Mouse (Mus musculus): Measurements from ENCODE around the gene Hrh3. TPM values are rescaled to one million over a fixed set of nuclear protein-coding genes. Genes with fewer than 3 reads are reported as not detected.
A peak's percentile ranks its signal among the peaks of the same experiment; 100 is the strongest.

The Hrh3 gene
- polyA plus RNA-seq, 1 experiment = 5.1 TPM

GRCm38 (mm10) chr2:180117485-180118194 is 13.4 kb upstream of the Hrh3 start:
- TF ChIP-seq POLR2A (IDR thresholded peaks at IDR 0.05; ENCODE audit: control insufficient read depth, low read depth, low read length) (peak; percentile 63; the same call in 1 of the 2 replicates), CTCF (IDR thresholded peaks at IDR 0.05; ENCODE audit: control insufficient read depth, insufficient read depth, insufficient replicate concordance, low read depth, low read length) (no peak)
- H3K4me1 ChIP-seq (ENCODE audit: control insufficient read depth, insufficient read depth, low read length) = peaks cover 17% of the 10 kb centered on the region
- H3K27me3 ChIP-seq (ENCODE audit: control insufficient read depth, insufficient read depth, low read length) = no peaks in the 10 kb centered on the region
- H3K36me3 ChIP-seq (ENCODE audit: control insufficient read depth, insufficient read depth, low read length) = no peaks in the 10 kb centered on the region
- H3K4me3 ChIP-seq (ENCODE audit: control insufficient read depth, low read depth, low read length) = peak overlapping the region; percentile 89
- no peak overlapping the region for H3K27ac ChIP-seq (ENCODE audit: control insufficient read depth, insufficient read depth, low read depth, low read length)

GRCm38 (mm10) chr2:180116741-180117484 is 12.6 kb upstream of the Hrh3 start:
- Histone ChIP-seq H3K36me3 (ENCODE audit: control insufficient read depth, insufficient read depth, low read length) (no peaks in the 10 kb centered on the region), H3K4me1 (ENCODE audit: control insufficient read depth, insufficient read depth, low read length) (peaks cover 17% of the 10 kb centered on the region), H3K27ac (ENCODE audit: control insufficient read depth, insufficient read depth, low read depth, low read length) (no peak overlapping the region), H3K4me3 (ENCODE audit: control insufficient read depth, low read depth, low read length) (peak overlapping the region; percentile 89), H3K27me3 (ENCODE audit: control insufficient read depth, insufficient read depth, low read length) (no peaks in the 10 kb centered on the region)
- TF ChIP-seq POLR2A (IDR thresholded peaks at IDR 0.05; ENCODE audit: control insufficient read depth, low read depth, low read length) (no peak), CTCF (IDR thresholded peaks at IDR 0.05; ENCODE audit: control insufficient read depth, insufficient read depth, insufficient replicate concordance, low read depth, low read length) (no peak)

GRCm38 (mm10) chr2:180116081-180116493 is 11.8 kb upstream of the Hrh3 start:
- H3K4me1 ChIP-seq (ENCODE audit: control insufficient read depth, insufficient read depth, low read length) = peaks cover 17% of the 10 kb centered on the region
- no peak overlapping the region for H3K4me3 ChIP-seq (ENCODE audit: control insufficient read depth, low read depth, low read length)
- H3K27me3 ChIP-seq (ENCODE audit: control insufficient read depth, insufficient read depth, low read length) = no peaks in the 10 kb centered on the region
- TF ChIP-seq CTCF (IDR thresholded peaks at IDR 0.05; ENCODE audit: control insufficient read depth, insufficient read depth, insufficient replicate concordance, low read depth, low read length) (no peak), POLR2A (IDR thresholded peaks at IDR 0.05; ENCODE audit: control insufficient read depth, low read depth, low read length) (no peak)
- no peak overlapping the region for H3K27ac ChIP-seq (ENCODE audit: control insufficient read depth, insufficient read depth, low read depth, low read length)
- no peaks in the 10 kb centered on the region for H3K36me3 ChIP-seq (ENCODE audit: control insufficient read depth, insufficient read depth, low read length)

- peaks cover 17% of the 10 kb centered on the region for H3K4me1 ChIP-seq (ENCODE audit: control insufficient read depth, insufficient read depth, low read length)
- H3K4me3 ChIP-seq (ENCODE audit: control insufficient read depth, low read depth, low read length) = no peak overlapping the region
- TF ChIP-seq CTCF (IDR thresholded peaks at IDR 0.05; ENCODE audit: control insufficient read depth, insufficient read depth, insufficient replicate concordance, low read depth, low read length) (no peak), POLR2A (IDR thresholded peaks at IDR 0.05; ENCODE audit: control insufficient read depth, low read depth, low read length) (no peak)
- no peak overlapping the region for H3K27ac ChIP-seq (ENCODE audit: control insufficient read depth, insufficient read depth, low read depth, low read length)
- H3K27me3 ChIP-seq (ENCODE audit: control insufficient read depth, insufficient read depth, low read length) = no peaks in the 10 kb centered on the region
- H3K36me3 ChIP-seq (ENCODE audit: control insufficient read depth, insufficient read depth, low read length) = no peaks in the 10 kb centered on the region
Measured at GRCm38 (mm10) chr2:180115279-180115678, 11.0 kb upstream of the Hrh3 start.

GRCm38 (mm10) chr2:180113909-180114890 is 9.9 kb upstream of the Hrh3 start:
- Histone ChIP-seq H3K27me3 (ENCODE audit: control insufficient read depth, insufficient read depth, low read length) (no peaks in the 10 kb centered on the region), H3K27ac (ENCODE audit: control insufficient read depth, insufficient read depth, low read depth, low read length) (no peak overlapping the region), H3K4me3 (ENCODE audit: control insufficient read depth, low read depth, low read length) (no peak overlapping the region), H3K4me1 (ENCODE audit: control insufficient read depth, insufficient read depth, low read length) (peaks cover 15% of the 10 kb centered on the region), H3K36me3 (ENCODE audit: control insufficient read depth, insufficient read depth, low read length) (no peaks in the 10 kb centered on the region)
- TF ChIP-seq CTCF (IDR thresholded peaks at IDR 0.05; ENCODE audit: control insufficient read depth, insufficient read depth, insufficient replicate concordance, low read depth, low read length) (no peak), POLR2A (IDR thresholded peaks at IDR 0.05; ENCODE audit: control insufficient read depth, low read depth, low read length) (no peak)

GRCm38 (mm10) chr2:180108285-180108684 is 4.0 kb upstream of the Hrh3 start:
- Histone ChIP-seq H3K4me1 (ENCODE audit: control insufficient read depth, insufficient read depth, low read length) (peaks cover 16% of the 10 kb centered on the region), H3K27me3 (ENCODE audit: control insufficient read depth, insufficient read depth, low read length) (no peaks in the 10 kb centered on the region), H3K27ac (ENCODE audit: control insufficient read depth, insufficient read depth, low read depth, low read length) (no peak overlapping the region), H3K36me3 (ENCODE audit: control insufficient read depth, insufficient read depth, low read length) (no peaks in the 10 kb centered on the region), H3K4me3 (ENCODE audit: control insufficient read depth, low read depth, low read length) (no peak overlapping the region)
- no peak for TF ChIP-seq CTCF (IDR thresholded peaks at IDR 0.05; ENCODE audit: control insufficient read depth, insufficient read depth, insufficient replicate concordance, low read depth, low read length)
- no peak for TF ChIP-seq POLR2A (IDR thresholded peaks at IDR 0.05; ENCODE audit: control insufficient read depth, low read depth, low read length)

Measured in testis, adult 2 months (tissue).